Mouse (Mus musculus): ENCODE results near the gene Map3k14.
A peak's percentile ranks its signal among the peaks of the same experiment; 100 is the strongest.
"Not testable (repeated sequence)": the region's sequence is repeated elsewhere in the genome, so short reads cannot be mapped to it uniquely, and the experiment has no call there.

Gene Map3k14

GRCm38 (mm10) chr11:103246081-103246730 lies 21.1 kb downstream of the Map3k14 start:
- no peak for DNase-seq (ENCODE audit: low spot score in 2 of 2)

GRCm38 (mm10) chr11:103244856-103245255 lies 22.4 kb downstream of the Map3k14 start:
- no peak for DNase-seq (ENCODE audit: low spot score in 2 of 2)

GRCm38 (mm10) chr11:103240740-103241139 lies 26.5 kb downstream of the Map3k14 start:
- DNase-seq (ENCODE audit: low spot score in 2 of 2): no peak

GRCm38 (mm10) chr11:103237757-103238156 lies 29.5 kb downstream of the Map3k14 start:
- no peak for DNase-seq (ENCODE audit: low spot score in 2 of 2)

- no peak for DNase-seq (ENCODE audit: low spot score in 2 of 2)
These were observed 30.4 kb downstream of the Map3k14 start for GRCm38 (mm10) chr11:103236903-103237302.

- DNase-seq (ENCODE audit: low spot score in 2 of 2): no peak
These were observed 30.8 kb downstream of the Map3k14 start for GRCm38 (mm10) chr11:103236431-103236830.

- no peak for DNase-seq (ENCODE audit: low spot score in 2 of 2)
These were observed 31.6 kb downstream of the Map3k14 start for GRCm38 (mm10) chr11:103235702-103236101.

GRCm38 (mm10) chr11:103234447-103234846 lies 32.8 kb downstream of the Map3k14 start:
- no peak for DNase-seq (ENCODE audit: low spot score in 2 of 2)

- peak; percentile 59 to 75 for DNase-seq (ENCODE audit: low spot score in 2 of 2)
These were observed 34.3 kb downstream of the Map3k14 start for GRCm38 (mm10) chr11:103232966-103233365.

- no peak for DNase-seq (ENCODE audit: low spot score in 2 of 2)
These were observed 35.9 kb downstream of the Map3k14 start for GRCm38 (mm10) chr11:103231367-103231766.

- DNase-seq (ENCODE audit: low spot score in 2 of 2): no peak
These were observed 36.6 kb downstream of the Map3k14 start for GRCm38 (mm10) chr11:103230626-103231025.

- DNase-seq (ENCODE audit: low spot score in 2 of 2): no peak
These were observed 37.7 kb downstream of the Map3k14 start for GRCm38 (mm10) chr11:103229608-103230007.

- no peak for DNase-seq (ENCODE audit: low spot score in 2 of 2)
These were observed 43.3 kb downstream of the Map3k14 start for GRCm38 (mm10) chr11:103223951-103224456.

- DNase-seq (ENCODE audit: low spot score in 2 of 2): no peak
These were observed 43.8 kb downstream of the Map3k14 start for GRCm38 (mm10) chr11:103223444-103223843.

- DNase-seq (ENCODE audit: low spot score in 2 of 2): not testable (repeated sequence)
These were observed 44.6 kb downstream of the Map3k14 start for GRCm38 (mm10) chr11:103222718-103223117.

GRCm38 (mm10) chr11:103221437-103221836 lies 45.8 kb downstream of the Map3k14 start:
- no peak for DNase-seq (ENCODE audit: low spot score in 2 of 2)

GRCm38 (mm10) chr11:103219995-103220394 lies 47.3 kb downstream of the Map3k14 start:
- DNase-seq (ENCODE audit: low spot score in 2 of 2): no peak

GRCm38 (mm10) chr11:103219259-103219658 lies 48.0 kb downstream of the Map3k14 start:
- no peak for DNase-seq (ENCODE audit: low spot score in 2 of 2)

- DNase-seq (ENCODE audit: low spot score in 2 of 2): no peak
These were observed 48.8 kb downstream of the Map3k14 start for GRCm38 (mm10) chr11:103218517-103218901.

- DNase-seq (ENCODE audit: low spot score in 2 of 2): peak in 1 of 2 experiments; percentile 32
These were observed 49.3 kb downstream of the Map3k14 start, which contains the start of gene Spata32 for GRCm38 (mm10) chr11:103217790-103218516. TSS of gene Spata32 (minus strand) at chr11:103218432.

- DNase-seq (ENCODE audit: low spot score in 2 of 2): no peak
These were observed 51.9 kb downstream of the Map3k14 start for GRCm38 (mm10) chr11:103215355-103215754.

- no peak for DNase-seq (ENCODE audit: low spot score in 2 of 2)
These were observed 53.6 kb downstream of the Map3k14 start for GRCm38 (mm10) chr11:103213712-103214111.

- DNase-seq (ENCODE audit: low spot score in 2 of 2): no peak
These were observed 57.0 kb downstream of the Map3k14 start for GRCm38 (mm10) chr11:103210291-103210690.

All from spleen, postnatal 14 days (tissue).